Mouse (Mus musculus) CH12.LX (cell line): Measurements from ENCODE around the gene Sphkap. TPM values are rescaled to one million over a fixed set of nuclear protein-coding genes. Genes with fewer than 3 reads are reported as not detected.

Experiments used
- DNase-seq: peaks from one replicate; pipeline ENCODE4 v3.0.0-alpha.2; 2013; ENCODE audit errors: extremely low read depth
- H3K27ac ChIP-seq: 2 replicates; pipeline ENCODE4 v1.5.1; 2012; ENCODE audit warnings: low read depth, mild to moderate bottlenecking, control low read depth, moderate library complexity; ENCODE audit not compliant: insufficient read depth
- H3K27me3 ChIP-seq: replicated peaks from 2 replicates; pipeline ENCODE3; 2012; ENCODE audit warnings: inconsistent platforms
- H3K36me3 ChIP-seq, 2 experiments: replicated peaks in 1 of 2; 2 replicates each; pipeline versions ENCODE3 to v1.6.1; 2012; ENCODE audit warnings: inconsistent platforms in 1 of 2, low read length in 1 of 2, mild to moderate bottlenecking in 1 of 2, mixed read lengths in 1 of 2, moderate library complexity in 1 of 2; ENCODE audit not compliant: control insufficient read depth in 1 of 2, insufficient read depth in 1 of 2
- H3K4me1 ChIP-seq, 2 experiments: 2 replicates each; pipeline ENCODE4 v1.6.1; 2012; ENCODE audit warnings: inconsistent platforms in 1 of 2, moderate library complexity in 1 of 2; ENCODE audit not compliant: insufficient read depth in 2 of 2, control insufficient read depth in 1 of 2
- H3K4me2 ChIP-seq: 2 replicates; pipeline ENCODE4 v1.6.1; 2012; ENCODE audit warnings: low read depth, mild to moderate bottlenecking, control low read depth; ENCODE audit not compliant: poor library complexity, insufficient read depth, severe bottlenecking
- H3K4me3 ChIP-seq, 3 experiments: fragments of 150-350 bp in 1 of 3; sonication (generic) in 1 of 3; replicated peaks in 1 of 3; 2 replicates each; pipeline versions ENCODE3 to v1.5.1; 2011 to 2012; ENCODE audit warnings: low read depth in 2 of 3, low read length in 2 of 3, mild to moderate bottlenecking in 2 of 3, moderate library complexity in 2 of 3, control low read depth in 1 of 3, improper control_type of control experiment in 1 of 3, inconsistent platforms in 1 of 3, mixed read lengths in 1 of 3; ENCODE audit not compliant: poor library complexity in 1 of 3
- H3K79me2 ChIP-seq: replicated peaks from 2 replicates; pipeline ENCODE4 v1.6.1; 2012; ENCODE audit warnings: mild to moderate bottlenecking, moderate library complexity; ENCODE audit not compliant: control insufficient read depth, poor library complexity, insufficient read depth, severe bottlenecking; ENCODE audit errors: extremely low read depth
- H3K9ac ChIP-seq: 2 replicates; pipeline ENCODE4 v1.6.1; 2012; ENCODE audit warnings: low read depth, mild to moderate bottlenecking, control low read depth, moderate library complexity; ENCODE audit not compliant: insufficient read depth
- H3K9me3 ChIP-seq: replicated peaks from 2 replicates; pipeline ENCODE3; 2012; ENCODE audit warnings: low read length, inconsistent platforms, mixed read lengths
- CHD2 ChIP-seq: IDR thresholded peaks from 2 replicates; pipeline ENCODE4 v1.6.1; 2011; ENCODE audit warnings: low read length, improper control_type of control experiment
- CTCF ChIP-seq, 2 experiments: IDR thresholded peaks in 1 of 2; conservative IDR thresholded peaks in 1 of 2; 2 replicates each; pipeline ENCODE4 v1.5.1; 2011 to 2012; ENCODE audit warnings: low read depth in 2 of 2, low read length in 2 of 2, improper control_type of control experiment in 1 of 2, inconsistent platforms in 1 of 2, mild to moderate bottlenecking in 1 of 2, moderate library complexity in 1 of 2
- GABPA ChIP-seq: IDR thresholded peaks from 2 replicates; pipeline ENCODE4 v1.6.1; 2012; ENCODE audit warnings: low read depth, low read length, improper control_type of control experiment, inconsistent platforms; ENCODE audit not compliant: insufficient replicate concordance
- HCFC1 ChIP-seq: IDR thresholded peaks from 2 replicates; pipeline ENCODE4 v1.6.1; 2012; ENCODE audit warnings: low read depth, mild to moderate bottlenecking, inconsistent platforms, low read length, improper control_type of control experiment
- JUND ChIP-seq: conservative IDR thresholded peaks from 2 replicates; pipeline ENCODE4 v1.6.1; 2011; ENCODE audit warnings: low read depth, low read length, improper control_type of control experiment
- MAFK ChIP-seq: IDR thresholded peaks from 2 replicates; pipeline ENCODE4 v1.6.1; 2011; ENCODE audit warnings: low read length, improper control_type of control experiment; ENCODE audit not compliant: insufficient replicate concordance
- MAZ ChIP-seq: IDR thresholded peaks from 2 replicates; pipeline ENCODE4 v1.6.1; 2012; ENCODE audit warnings: low read depth, mild to moderate bottlenecking, inconsistent platforms, low read length, improper control_type of control experiment, moderate library complexity
- MYC ChIP-seq: IDR thresholded peaks from 2 replicates; pipeline ENCODE4 v1.6.1; 2011; ENCODE audit warnings: low read depth, mild to moderate bottlenecking, improper control_type of control experiment, low read length
- NELFE ChIP-seq: IDR thresholded peaks from 2 replicates; pipeline ENCODE4 v1.6.1; 2011; ENCODE audit warnings: low read depth, low read length, improper control_type of control experiment
- PAX5 ChIP-seq: IDR thresholded peaks from 2 replicates; pipeline ENCODE4 v1.6.1; 2012; ENCODE audit warnings: low read length, inconsistent platforms, mixed read lengths
- RAD21 ChIP-seq: IDR thresholded peaks from 2 replicates; pipeline ENCODE4 v1.6.1; 2011; ENCODE audit warnings: low read depth, mild to moderate bottlenecking, low read length, improper control_type of control experiment, moderate library complexity
- SIN3A ChIP-seq: IDR thresholded peaks from 2 replicates; pipeline ENCODE4 v1.6.1; 2012; ENCODE audit warnings: low read length, improper control_type of control experiment, inconsistent platforms
- SMC3 ChIP-seq: IDR thresholded peaks from 2 replicates; pipeline ENCODE4 v1.6.1; 2011; ENCODE audit warnings: low read depth, low read length, improper control_type of control experiment
- UBTF ChIP-seq: IDR thresholded peaks from 2 replicates; pipeline ENCODE4 v1.6.1; 2012; ENCODE audit warnings: low read depth, mild to moderate bottlenecking, inconsistent platforms, low read length, improper control_type of control experiment, moderate library complexity
- dilution Hi-C: fragments of 300-500 bp; cut with MboI; formaldehyde crosslinking; loops from 2 replicates; pipeline ENCODE4 v1.14.3; 2020; ENCODE audit warnings: low sequenced_read_pairs; ENCODE audit not compliant: extremely low pct_unique_long_range_greater_than_20kb, extremely low pct_ligation_motif_present
- in situ Hi-C: fragments of 300-500 bp; cut with MboI; formaldehyde crosslinking; loops from 3 replicates; pipeline ENCODE4 v1.14.3; 2019; ENCODE audit warnings: low sequenced_read_pairs, low pct_ligation_motif_present, low pct_unique_long_range_greater_than_20kb, mixed read lengths
- polyA plus RNA-seq: library from polyadenylated mRNA; unstranded; fragments of >175 nt; gene quantifications from 2 replicates; pipeline ENCODE4 v1.2.1, GENCODE M21; 2012; ENCODE audit warnings: low read depth; ENCODE audit not compliant: insufficient read length
- total RNA-seq, 2 experiments: library from RNA; depleted of rRNA; stranded (reverse); fragments of 300-350 nt in 1 of 2; fragments of >200 nt in 1 of 2; gene quantifications; 2 replicates each; pipeline ENCODE4 v1.2.3; 2012 to 2014

Gene Sphkap
- total and polyA plus RNA-seq, 3 experiments, result not detected

DNA sequence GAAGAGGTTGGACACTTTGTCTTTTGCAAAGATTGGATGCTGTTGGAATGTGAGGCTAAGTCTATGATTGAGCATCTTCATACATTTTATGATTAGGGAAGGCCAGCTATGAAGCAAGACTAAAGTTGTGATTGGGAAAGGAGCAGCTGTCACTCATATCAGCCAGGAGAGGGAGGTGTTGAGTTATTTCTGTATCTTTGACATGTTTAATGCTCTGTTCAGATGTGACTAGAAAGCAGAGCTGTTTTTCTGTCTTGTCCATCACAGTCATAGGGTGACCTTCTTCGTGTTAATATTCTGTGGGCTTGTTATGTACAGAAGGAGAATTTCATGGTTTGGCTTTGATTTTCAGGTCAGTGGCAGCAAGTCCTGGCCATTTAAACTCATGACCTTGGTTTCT is 184.9 kb downstream of the Sphkap start:
- DNase-seq, result peak; percentile 40
- no peak overlapping the region for H3K27ac ChIP-seq
- no peak for TF ChIP-seq CHD2
- no peak for TF ChIP-seq MAFK
- no peak for TF ChIP-seq MYC
- peak; percentile 44 to 69; a peak in 3 of 4 replicates for TF ChIP-seq CTCF (conservative IDR thresholded peaks at IDR 0.05 in 1 of 2, IDR thresholded peaks at IDR 0.05 in 1 of 2; ENCODE audit: low read depth in 2 of 2, low read length in 2 of 2)
- TF ChIP-seq RAD21, result peak; percentile 68
- TF ChIP-seq NELFE, result no peak
- TF ChIP-seq SMC3, result peak; percentile 58
- H3K9ac ChIP-seq, result no peak overlapping the region
- no peak overlapping the region for H3K4me3 ChIP-seq
- no peaks in the 10 kb centered on the region for H3K36me3 ChIP-seq
- no peaks in the 10 kb centered on the region for H3K4me1 ChIP-seq
- peaks cover 3% of the 10 kb centered on the region for H3K9me3 ChIP-seq
- no peak overlapping the region for H3K4me2 ChIP-seq
- in situ Hi-C loops (loop anchor here (25.0 kb wide), 1 partner anchor 489 kb away; no protein-coding TSS in a partner anchor), dilution Hi-C loops (no loop called here)
- H3K27me3 ChIP-seq, result no peaks in the 10 kb centered on the region
- H3K79me2 ChIP-seq, result no peaks in the 10 kb centered on the region; the same call in 1 of the 2 replicates

DNA sequence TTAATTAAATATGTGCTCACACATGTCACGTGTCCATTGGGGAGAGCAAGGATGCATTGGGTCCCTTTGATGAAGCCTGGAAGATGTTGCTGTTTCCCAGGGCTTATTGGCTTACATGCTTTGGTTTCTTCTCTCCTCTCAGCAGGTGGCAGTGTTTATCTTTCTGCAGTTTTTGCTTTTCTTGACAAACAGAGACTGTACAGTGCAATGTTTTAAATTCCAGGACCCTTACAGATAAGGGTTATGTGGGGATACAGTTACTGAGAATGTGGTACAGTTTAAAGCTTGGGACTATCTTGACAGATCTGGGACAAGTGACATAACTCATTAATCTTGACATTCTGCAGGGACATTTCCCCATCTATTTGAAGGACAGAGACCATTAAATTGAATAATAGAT is 189.7 kb downstream of the Sphkap start:
- Histone ChIP-seq H3K27me3 (no peaks in the 10 kb centered on the region), H3K9me3 (peaks cover 3% of the 10 kb centered on the region), H3K4me2 (no peak overlapping the region), H3K4me1 (no peaks in the 10 kb centered on the region), H3K4me3 (no peak overlapping the region), H3K27ac (no peak overlapping the region), H3K9ac (no peak overlapping the region), H3K79me2 (no peaks in the 10 kb centered on the region), H3K36me3 (no peaks in the 10 kb centered on the region)
- dilution Hi-C loops, result no loop called here
- in situ Hi-C loops, result loop anchor here (25.0 kb wide), 1 partner anchor 494 kb away; no protein-coding TSS in a partner anchor
- peak in 1 of 2 experiments; percentile 27; a peak in 1 of 4 replicates for TF ChIP-seq CTCF (conservative IDR thresholded peaks at IDR 0.05 in 1 of 2, IDR thresholded peaks at IDR 0.05 in 1 of 2; ENCODE audit: low read depth in 2 of 2, low read length in 2 of 2)
- peak; percentile 33 for TF ChIP-seq RAD21
- no peak for TF ChIP-seq MAFK
- no peak for TF ChIP-seq PAX5
- TF ChIP-seq JUND, result no peak
- no peak for TF ChIP-seq HCFC1
- no peak for TF ChIP-seq UBTF
- 0 out of 2 replicates have a peak, but pooled peaks have one; percentile 10 for TF ChIP-seq SMC3
- DNase-seq, result no peak

DNA sequence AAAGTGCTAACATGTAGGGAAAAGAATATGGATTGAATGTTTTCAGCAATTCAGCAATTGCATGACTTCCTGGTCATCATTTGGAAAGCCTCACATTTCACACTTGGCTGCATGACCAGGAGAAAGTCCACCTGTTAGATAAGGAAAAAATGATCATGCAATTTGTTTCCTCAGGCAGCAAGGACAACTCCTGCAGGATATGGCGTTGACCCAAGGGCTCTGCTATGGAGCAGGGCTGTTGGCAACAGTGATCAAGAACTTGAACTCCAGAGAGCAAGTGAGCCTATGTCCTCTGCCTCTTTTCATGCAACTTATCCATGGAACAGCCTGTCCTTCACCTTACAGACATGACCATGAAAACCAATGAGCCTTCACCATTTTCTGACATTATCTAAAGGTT is 198.0 kb downstream of the Sphkap start:
- Histone ChIP-seq H3K79me2 (no peaks in the 10 kb centered on the region), H3K4me1 (no peaks in the 10 kb centered on the region), H3K4me2 (no peak overlapping the region), H3K36me3 (no peaks in the 10 kb centered on the region), H3K27ac (no peak overlapping the region), H3K4me3 (no peak overlapping the region), H3K9me3 (no peaks in the 10 kb centered on the region), H3K27me3 (no peaks in the 10 kb centered on the region), H3K9ac (no peak overlapping the region)
- TF ChIP-seq SIN3A (no peak), JUND (no peak), MAZ (no peak), GABPA (no peak)
- in situ Hi-C loops, result loop anchor here (25.0 kb wide), 1 partner anchor 502 kb away; no protein-coding TSS in a partner anchor
- no peak for DNase-seq
- dilution Hi-C loops, result no loop called here

Other genes with a start within 250 kb of the Sphkap start
- gene Daw1, start 248.4 kb downstream of the Sphkap start, total RNA-seq (2012; rRNA removed), result not detected in 2 replicates
- gene Daw1, start 248.4 kb downstream of the Sphkap start, total RNA-seq (2014; rRNA removed), result not detected in 2 replicates
- gene Daw1, start 248.4 kb downstream of the Sphkap start, polyA plus RNA-seq, result not detected in 2 replicates